Mouse (Mus musculus) naive thymus-derived CD4-positive, alpha-beta T cell, adult 5 months (primary cell): Measurements from ENCODE around the gene Zfp827. TPM values are rescaled to one million over a fixed set of nuclear protein-coding genes. Genes with fewer than 3 reads are reported as not detected.

Experiments used
- polyA plus RNA-seq: library from polyadenylated mRNA; unstranded; fragments of 100-300 nt; shearing (Covaris generic); gene quantifications from one replicate; pipeline ENCODE4 v1.2.1, GENCODE M21; 2017

The Zfp827 gene
- 1.7 TPM for polyA plus RNA-seq

DNA sequence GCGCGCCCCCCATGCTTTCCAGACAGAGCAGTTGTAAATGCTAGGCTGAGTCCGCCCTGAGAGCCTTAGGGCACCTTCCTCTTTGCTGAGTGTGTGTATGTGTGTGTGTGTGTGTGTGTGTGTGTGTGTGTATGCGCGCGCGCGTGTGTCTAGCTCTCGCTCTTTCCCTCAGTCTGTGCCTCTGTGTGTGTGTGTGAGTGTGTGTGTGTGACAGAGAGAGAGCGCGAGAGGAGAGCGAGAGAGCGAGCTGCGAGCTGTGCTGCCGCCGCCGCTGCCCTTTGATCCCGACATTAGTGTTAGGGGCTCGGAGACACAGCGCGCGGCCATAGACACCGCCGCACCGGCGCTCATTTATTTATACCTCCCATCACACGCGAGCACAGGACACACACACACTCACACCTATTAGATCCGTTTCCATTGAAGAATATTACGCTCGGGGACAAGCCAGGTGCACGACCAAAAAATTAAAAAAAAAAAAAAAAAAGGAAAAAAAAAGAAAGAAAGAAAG lies at the start of gene Zfp827:
TSS of gene Zfp827 (plus strand) at position 461 of the 511 bp plus-strand sequence.

Other genes starting within 250 kb of the Zfp827 start
- 65.5 TPM for gene Lsm6, start 207.3 kb upstream of the Zfp827 start, polyA plus RNA-seq
- not detected for gene 1700011L22Rik, start 220.1 kb downstream of the Zfp827 start, polyA plus RNA-seq